Mouse (Mus musculus) intestine, postnatal 0 days (tissue): Measurements from ENCODE around the gene Rgs12. TPM values are rescaled to one million over a fixed set of nuclear protein-coding genes. Genes with fewer than 3 reads are reported as not detected.

ENCODE experiments used
- ATAC-seq: fragments of 200-750 bp; cut with Nextera tagmentation; 2 replicates; pipeline ENCODE4 v1.8.0; 2017; ENCODE audit warnings: mild to moderate bottlenecking, moderate TSS enrichment, moderate library complexity
- H3K27ac ChIP-seq: fragments of 300-500 bp; sonication (generic); 2 replicates; pipeline ENCODE4 v1.5.1; 2014; ENCODE audit warnings: mild to moderate bottlenecking, low read depth, low read length, moderate library complexity
- H3K27me3 ChIP-seq: fragments of 300-500 bp; sonication (generic); replicated peaks from 2 replicates; pipeline ENCODE4 v1.6.1; 2014; ENCODE audit warnings: low read length, mixed read lengths; ENCODE audit not compliant: control insufficient read depth, insufficient read depth
- H3K36me3 ChIP-seq: fragments of 300-500 bp; sonication (generic); 2 replicates; pipeline ENCODE4 v1.6.1; 2014; ENCODE audit warnings: mild to moderate bottlenecking, moderate library complexity; ENCODE audit not compliant: control insufficient read depth, insufficient read depth
- H3K4me1 ChIP-seq: fragments of 300-500 bp; sonication (generic); replicated peaks from 2 replicates; pipeline ENCODE4 v1.6.1; 2014; ENCODE audit warnings: antibody characterized with exemption, low read length, mixed read lengths; ENCODE audit not compliant: control insufficient read depth, insufficient read depth
- H3K4me2 ChIP-seq: fragments of 300-500 bp; sonication (generic); replicated peaks from 2 replicates; pipeline ENCODE4 v1.6.1; 2014; ENCODE audit warnings: low read depth, mild to moderate bottlenecking, moderate library complexity
- H3K4me3 ChIP-seq: fragments of 300-500 bp; sonication (generic); 2 replicates; pipeline ENCODE4 v1.5.1; 2014; ENCODE audit warnings: low read depth, low read length
- H3K9ac ChIP-seq: fragments of 300-500 bp; sonication (generic); 2 replicates; pipeline ENCODE4 v1.6.1; 2014; ENCODE audit warnings: mild to moderate bottlenecking, low read depth, low read length
- H3K9me3 ChIP-seq: fragments of 300-500 bp; sonication (generic); 2 replicates; pipeline ENCODE4 v1.6.1; 2016; ENCODE audit warnings: mixed run types; ENCODE audit not compliant: control insufficient read depth
- CTCF ChIP-seq: sonication (generic); IDR thresholded peaks from 2 replicates; pipeline ENCODE4 v1.5.1; 2016; ENCODE audit warnings: low read depth, mild to moderate bottlenecking, control low read depth, antibody characterized with exemption, moderate library complexity
- WGBS: fragments of 180-500 bp; shearing (Covaris S2); extraction: QIAGEN DNeasy Blood & Tissue Kit; methylation state at CpG from one replicate; pipeline ENCODE4 v1.1.7; 2014; 5-methylcytosine and 5-hydroxymethylcytosine counted together
- polyA plus RNA-seq: library from polyadenylated mRNA; unstranded; fragments of >200 nt; fragmentation: Nextera tagmentation; extraction: Ambion mirVana; gene quantifications from 2 replicates; pipeline ENCODE4 v1.2.1, GENCODE M21; 2015

Gene Rgs12
- polyA plus RNA-seq, 1 experiment from 2014 or later = 4.1 TPM

DNA sequence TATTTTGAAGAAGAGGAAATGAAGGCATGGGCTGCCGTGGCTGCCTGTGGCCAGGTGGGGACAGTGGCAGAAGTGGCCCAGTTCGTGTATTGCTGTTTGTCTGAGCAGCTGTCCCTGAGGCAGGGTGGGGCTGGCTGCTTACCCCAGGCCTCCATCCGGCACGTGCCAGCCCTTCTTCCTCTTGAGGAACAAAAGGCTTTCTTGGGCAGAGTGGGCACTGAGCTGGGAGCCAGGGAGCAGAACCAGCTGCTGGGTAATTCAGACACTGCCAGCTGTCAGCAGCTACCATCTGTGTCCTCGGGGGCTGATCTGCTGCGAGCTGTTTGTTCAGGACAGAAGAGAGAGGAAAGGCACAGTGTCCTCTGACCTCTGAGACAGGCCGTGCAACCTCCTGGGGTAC, 121.7 kb downstream of the Rgs12 start:
- Histone ChIP-seq H3K4me2 (no peak overlapping the region), H3K4me3 (no peak overlapping the region), H3K27ac (no peak overlapping the region), H3K9me3 (no peaks in the 10 kb centered on the region), H3K36me3 (no peaks in the 10 kb centered on the region), H3K4me1 (no peaks in the 10 kb centered on the region), H3K27me3 (no peaks in the 10 kb centered on the region), H3K9ac (no peak overlapping the region)
- TF ChIP-seq CTCF = no peak
- ATAC-seq = no peak
- WGBS = 58% methylated on average over 7 of the region's 7 CpGs

DNA sequence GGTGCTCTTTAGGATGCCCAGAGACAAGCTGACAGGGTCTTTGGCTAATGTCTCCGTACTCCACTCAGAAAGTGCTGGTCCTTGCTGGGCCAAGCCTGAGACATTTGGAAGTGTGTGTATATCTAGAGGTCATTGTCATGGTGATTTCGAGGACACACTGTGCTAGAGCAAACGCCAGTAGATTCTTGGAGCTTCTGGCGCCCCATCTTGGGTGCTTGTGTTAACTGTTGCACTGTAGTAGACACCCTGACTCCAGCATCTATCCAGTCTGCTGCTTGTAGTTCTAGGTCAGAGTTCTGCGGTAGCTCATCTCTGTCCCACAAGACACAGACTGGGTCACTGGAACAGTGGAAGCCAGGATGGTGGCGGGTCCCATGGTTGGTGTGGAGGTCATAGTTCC, 122.6 kb downstream of the Rgs12 start:
- no peak for TF ChIP-seq CTCF
- H3K4me2 ChIP-seq = no peak overlapping the region
- ATAC-seq = no peak
- H3K36me3 ChIP-seq = no peaks in the 10 kb centered on the region
- no peak overlapping the region for H3K27ac ChIP-seq
- H3K9ac ChIP-seq = no peak overlapping the region
- no peaks in the 10 kb centered on the region for H3K9me3 ChIP-seq
- no peaks in the 10 kb centered on the region for H3K27me3 ChIP-seq
- H3K4me1 ChIP-seq = no peaks in the 10 kb centered on the region
- 84% methylated on average over 6 of the region's 6 CpGs for WGBS
- H3K4me3 ChIP-seq = no peak overlapping the region

DNA sequence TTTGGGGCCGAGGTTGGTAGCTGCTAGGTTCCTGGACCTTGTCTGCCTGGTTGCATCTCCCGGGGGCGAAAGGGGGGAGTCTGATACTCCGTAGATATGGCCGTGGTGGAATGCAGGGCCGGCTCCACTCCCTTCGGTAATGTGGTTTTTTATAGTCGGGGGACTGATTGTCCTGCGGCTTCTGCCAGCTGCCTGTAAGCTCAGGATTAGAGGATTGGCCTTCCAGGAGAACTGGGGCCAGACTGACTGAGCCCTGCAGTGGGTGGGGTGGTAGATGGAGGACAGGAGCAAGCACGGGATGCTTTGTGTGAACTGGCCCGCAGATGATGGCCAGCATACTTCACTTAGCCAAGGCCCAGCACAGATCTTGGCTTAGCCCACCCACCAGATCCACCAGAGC, 124.0 kb downstream of the Rgs12 start:
- Histone ChIP-seq H3K27me3 (no peaks in the 10 kb centered on the region), H3K9me3 (no peaks in the 10 kb centered on the region), H3K9ac (no peak overlapping the region), H3K4me2 (no peak overlapping the region), H3K27ac (no peak overlapping the region), H3K4me1 (no peaks in the 10 kb centered on the region), H3K4me3 (no peak overlapping the region), H3K36me3 (no peaks in the 10 kb centered on the region)
- TF ChIP-seq CTCF = no peak
- WGBS = 69% methylated on average over 11 of the region's 11 CpGs
- no peak for ATAC-seq

DNA sequence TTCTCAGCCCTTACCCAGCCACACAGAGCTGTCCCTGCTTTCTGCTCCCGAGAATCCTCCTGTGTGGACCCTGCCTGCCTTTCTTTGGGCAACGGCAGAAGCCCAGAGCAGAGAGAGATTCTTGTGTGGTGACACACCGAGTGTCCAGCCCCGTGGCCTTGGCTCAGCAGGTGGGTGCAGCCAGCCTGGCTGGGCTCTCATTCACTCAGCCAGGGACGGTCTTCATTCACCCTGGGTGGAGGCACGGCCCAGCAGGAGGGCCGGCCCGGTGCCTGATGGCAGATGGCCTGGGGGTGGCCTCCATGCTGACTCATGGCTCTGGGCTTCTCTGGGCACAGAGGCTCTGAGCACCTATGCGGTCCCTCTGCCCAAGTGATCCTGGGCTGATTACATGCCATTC, 124.7 kb downstream of the Rgs12 start:
- Histone ChIP-seq H3K9ac (no peak overlapping the region), H3K27ac (no peak overlapping the region), H3K9me3 (no peaks in the 10 kb centered on the region), H3K4me3 (no peak overlapping the region), H3K36me3 (no peaks in the 10 kb centered on the region), H3K4me2 (no peak overlapping the region), H3K27me3 (no peaks in the 10 kb centered on the region), H3K4me1 (no peaks in the 10 kb centered on the region)
- TF ChIP-seq CTCF = no peak
- ATAC-seq = no peak
- 70% methylated on average over 9 of the region's 9 CpGs for WGBS

DNA sequence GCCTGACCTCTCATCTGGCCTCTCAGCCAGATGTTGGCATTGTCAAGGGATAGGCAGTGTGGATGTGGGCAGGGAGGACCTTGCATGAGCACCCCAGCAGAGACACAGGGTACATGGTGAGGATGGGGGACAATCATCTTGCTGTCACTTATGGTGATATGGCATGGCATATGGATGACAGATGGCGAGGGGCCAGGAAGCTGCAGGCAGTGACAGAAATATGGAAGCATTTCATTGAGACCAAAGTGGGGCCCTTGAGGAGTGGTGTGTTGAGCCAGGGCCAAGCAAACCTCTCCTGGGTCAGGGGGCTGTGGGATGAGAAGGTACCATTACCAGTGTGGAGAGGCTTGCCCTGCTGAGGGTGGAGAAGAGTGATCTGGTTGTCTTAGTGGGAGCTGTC, 127.1 kb downstream of the Rgs12 start:
- H3K9me3 ChIP-seq = no peaks in the 10 kb centered on the region
- TF ChIP-seq CTCF = no peak
- no peak for ATAC-seq
- H3K36me3 ChIP-seq = no peaks in the 10 kb centered on the region
- 76% methylated on average over 1 of the region's 1 CpGs for WGBS
- H3K27me3 ChIP-seq = no peaks in the 10 kb centered on the region
- no peak overlapping the region for H3K4me2 ChIP-seq
- H3K9ac ChIP-seq = no peak overlapping the region
- no peak overlapping the region for H3K4me3 ChIP-seq
- H3K27ac ChIP-seq = no peak overlapping the region
- H3K4me1 ChIP-seq = no peaks in the 10 kb centered on the region

DNA sequence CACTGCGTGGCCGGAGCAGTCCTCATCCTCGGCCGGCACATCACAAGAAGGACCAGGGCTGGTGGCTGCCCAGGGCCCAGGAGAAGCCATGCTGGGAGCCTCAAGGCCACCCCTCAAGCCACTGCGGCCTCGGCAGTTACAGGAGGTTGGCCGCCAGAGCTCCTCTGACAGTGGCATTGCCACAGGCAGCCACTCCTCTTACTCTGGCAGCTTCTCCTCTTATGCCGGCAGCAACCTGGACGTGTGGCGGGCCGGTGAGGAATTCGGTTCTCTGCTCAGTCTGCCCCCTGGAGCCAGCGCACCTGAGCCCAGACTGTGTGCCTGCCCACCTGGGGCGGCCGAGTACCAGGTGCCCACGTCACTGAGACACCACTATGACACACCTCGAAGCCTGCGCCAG, 129.9 kb downstream of the Rgs12 start:
- no peaks in the 10 kb centered on the region for H3K4me1 ChIP-seq
- H3K27ac ChIP-seq = no peak overlapping the region
- TF ChIP-seq CTCF = no peak
- H3K36me3 ChIP-seq = no peaks in the 10 kb centered on the region
- no peak overlapping the region for H3K4me2 ChIP-seq
- H3K27me3 ChIP-seq = no peaks in the 10 kb centered on the region
- 46% methylated on average over 18 of the region's 18 CpGs for WGBS
- no peaks in the 10 kb centered on the region for H3K9me3 ChIP-seq
- no peak overlapping the region for H3K4me3 ChIP-seq
- no peak for ATAC-seq
- no peak overlapping the region for H3K9ac ChIP-seq

DNA sequence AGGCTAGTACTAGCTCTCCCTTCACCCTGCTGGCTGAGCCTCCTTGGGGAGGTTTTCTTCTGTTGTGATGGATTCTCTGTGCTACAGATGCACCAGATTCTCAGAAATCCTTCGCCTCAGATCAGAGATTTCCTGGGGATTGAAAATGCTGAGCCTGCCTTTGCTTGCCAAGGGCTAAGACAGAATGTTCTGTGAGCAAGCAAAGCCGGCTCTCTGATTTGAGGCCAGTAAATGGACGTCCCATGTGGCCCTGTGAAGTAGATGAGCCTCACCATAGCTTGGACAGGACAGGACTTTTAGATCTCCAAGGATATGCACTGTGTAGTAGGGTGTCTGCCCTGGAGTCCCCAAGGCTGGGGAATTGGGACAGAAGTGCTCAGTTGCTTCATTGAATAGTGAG, 135.7 kb downstream of the Rgs12 start:
- Histone ChIP-seq H3K4me3 (no peak overlapping the region), H3K4me2 (no peak overlapping the region), H3K9me3 (no peaks in the 10 kb centered on the region), H3K9ac (no peak overlapping the region), H3K27me3 (no peaks in the 10 kb centered on the region), H3K36me3 (no peaks in the 10 kb centered on the region), H3K4me1 (no peaks in the 10 kb centered on the region), H3K27ac (no peak overlapping the region)
- 76% methylated on average over 3 of the region's 3 CpGs for whole genome bisulfite sequencing
- no peak for ATAC-seq
- TF ChIP-seq CTCF = no peak
